Mouse (Mus musculus): ENCODE results near the gene Sox13.
A peak's percentile ranks its signal among the peaks of the same experiment; 100 is the strongest.

Sox13 gene

DNA sequence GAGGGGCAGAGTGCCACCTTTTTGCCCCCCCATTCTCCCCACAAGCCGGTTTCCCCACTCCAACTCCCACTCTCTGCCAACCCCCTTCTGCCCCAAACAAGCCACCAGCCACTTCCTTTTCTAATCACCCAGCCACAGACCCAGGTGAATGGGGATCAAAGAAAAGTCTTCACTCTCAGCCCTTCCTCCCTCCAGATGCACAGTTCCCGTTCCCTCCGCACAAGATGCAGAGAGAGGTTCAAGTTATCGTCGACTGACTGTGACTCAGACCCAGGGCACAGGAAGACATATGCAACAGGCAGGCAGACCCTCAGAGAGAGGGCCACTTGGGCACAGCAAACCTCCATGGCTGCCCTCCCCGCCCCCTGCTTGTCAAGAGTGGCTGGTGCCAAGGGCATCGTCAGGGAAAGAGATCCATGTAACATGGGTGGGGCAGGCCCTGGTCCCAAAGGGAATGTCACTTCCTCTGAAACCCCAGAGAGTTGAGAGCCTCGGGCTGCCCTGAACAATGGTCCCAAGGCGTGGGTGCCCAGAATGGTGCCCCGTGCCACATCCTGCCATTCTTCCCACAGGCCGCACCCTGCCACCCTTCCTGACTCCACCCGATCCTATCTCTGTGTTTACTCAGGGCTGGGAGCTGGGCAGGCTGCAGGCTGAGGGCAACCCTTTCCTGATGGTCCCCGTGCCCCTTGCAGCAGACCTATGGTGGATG is 24.0 kb downstream of the Sox13 start:
- DNase-seq (ENCODE audit: low spot score in 2 of 2), result no peak

DNA sequence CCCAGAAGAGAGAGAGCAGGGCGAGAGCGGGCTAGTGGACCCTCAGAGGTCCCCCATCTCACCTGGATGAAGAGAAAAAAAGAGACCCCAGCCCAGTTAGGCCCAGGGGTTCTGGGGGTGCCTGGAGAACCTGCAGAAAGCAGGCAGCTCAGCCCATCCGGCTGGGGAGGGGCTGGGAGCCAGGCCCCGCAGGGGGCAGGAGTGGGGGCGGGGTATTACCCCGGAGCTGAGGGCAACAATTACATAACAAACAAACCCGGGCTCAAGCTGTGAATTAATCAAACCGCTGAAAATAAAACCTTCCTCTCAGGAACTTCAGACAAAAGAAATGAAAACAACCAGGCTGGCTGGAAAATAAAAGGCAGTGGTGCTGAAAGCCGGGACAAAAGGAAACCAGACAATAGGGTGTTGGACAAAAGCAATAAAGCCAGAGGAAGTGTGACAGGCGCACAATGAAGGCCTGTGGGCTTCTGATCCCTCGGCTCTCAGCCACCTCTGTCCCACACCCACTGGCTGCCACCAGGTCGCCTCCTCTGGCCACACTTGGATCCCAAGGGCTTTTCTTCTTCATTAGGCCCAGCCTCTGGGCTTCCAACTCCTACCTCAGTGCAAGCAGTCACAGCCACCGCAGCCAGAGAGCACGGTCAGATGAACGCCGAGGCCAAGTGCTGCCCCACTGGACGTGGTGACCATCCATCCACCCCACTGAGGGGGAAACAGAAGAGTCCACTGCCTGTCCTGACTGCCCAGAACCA is 26.5 kb downstream of the Sox13 start:
- no peak for DNase-seq (ENCODE audit: low spot score in 2 of 2)

DNA sequence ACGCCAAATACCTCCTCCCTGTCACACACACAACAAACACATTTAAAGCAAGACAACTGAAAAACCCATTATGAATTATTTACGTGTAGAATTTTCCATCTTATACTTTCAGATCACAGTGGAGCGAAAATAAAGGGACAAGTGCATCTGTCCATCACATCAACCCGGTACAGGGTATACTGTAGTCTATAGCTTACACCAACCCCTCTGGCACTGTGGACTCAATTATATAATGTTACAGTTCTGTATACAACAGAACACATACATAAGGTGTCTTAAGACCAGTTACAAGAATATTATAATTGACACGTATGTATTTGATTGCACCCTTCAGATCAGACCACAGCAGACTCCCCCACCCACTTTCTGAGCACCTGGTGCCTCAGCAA is 27.1 kb downstream of the Sox13 start:
- no peak for DNase-seq (ENCODE audit: low spot score in 2 of 2)

DNA sequence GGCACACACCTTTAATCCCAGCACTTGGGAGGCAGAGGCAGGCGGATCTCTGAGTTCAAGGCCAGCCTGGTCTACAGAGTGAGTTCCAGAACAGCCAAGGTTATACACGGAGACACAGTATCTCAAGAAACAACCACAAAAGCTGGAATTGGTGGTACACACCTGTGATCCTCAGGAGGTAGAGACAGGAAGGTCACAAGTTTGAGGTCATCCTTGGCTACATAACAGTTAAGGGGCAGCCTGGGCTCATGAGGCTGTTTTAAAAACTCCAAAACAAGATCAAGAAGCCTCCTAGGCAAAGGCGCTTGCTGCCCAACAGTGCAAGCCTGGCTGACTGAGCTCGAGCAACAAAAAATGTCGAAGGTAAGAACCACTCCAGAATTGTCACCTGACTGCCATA is 27.5 kb downstream of the Sox13 start:
- DNase-seq (ENCODE audit: low spot score in 2 of 2), result no peak

DNA sequence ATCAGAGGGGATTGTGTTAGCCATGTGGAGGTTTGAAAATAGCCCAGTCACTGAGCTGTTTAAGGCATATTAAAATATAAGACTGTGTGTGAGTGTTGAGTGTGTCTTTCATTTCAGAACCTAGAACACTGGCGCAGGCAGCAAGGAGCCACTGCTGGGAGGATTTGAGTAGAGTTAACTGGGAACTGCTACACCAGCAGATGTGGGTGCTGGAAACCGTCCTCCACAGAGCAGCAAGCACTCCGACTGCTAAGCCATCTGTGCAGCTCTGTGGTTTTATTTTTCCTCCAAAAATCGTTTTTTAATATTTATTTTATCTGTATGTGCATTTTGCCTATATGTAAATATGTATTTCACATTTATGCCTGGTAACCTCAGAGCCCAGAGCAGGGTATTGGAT is 29.5 kb downstream of the Sox13 start:
- DNase-seq (ENCODE audit: low spot score in 2 of 2), result no peak

DNA sequence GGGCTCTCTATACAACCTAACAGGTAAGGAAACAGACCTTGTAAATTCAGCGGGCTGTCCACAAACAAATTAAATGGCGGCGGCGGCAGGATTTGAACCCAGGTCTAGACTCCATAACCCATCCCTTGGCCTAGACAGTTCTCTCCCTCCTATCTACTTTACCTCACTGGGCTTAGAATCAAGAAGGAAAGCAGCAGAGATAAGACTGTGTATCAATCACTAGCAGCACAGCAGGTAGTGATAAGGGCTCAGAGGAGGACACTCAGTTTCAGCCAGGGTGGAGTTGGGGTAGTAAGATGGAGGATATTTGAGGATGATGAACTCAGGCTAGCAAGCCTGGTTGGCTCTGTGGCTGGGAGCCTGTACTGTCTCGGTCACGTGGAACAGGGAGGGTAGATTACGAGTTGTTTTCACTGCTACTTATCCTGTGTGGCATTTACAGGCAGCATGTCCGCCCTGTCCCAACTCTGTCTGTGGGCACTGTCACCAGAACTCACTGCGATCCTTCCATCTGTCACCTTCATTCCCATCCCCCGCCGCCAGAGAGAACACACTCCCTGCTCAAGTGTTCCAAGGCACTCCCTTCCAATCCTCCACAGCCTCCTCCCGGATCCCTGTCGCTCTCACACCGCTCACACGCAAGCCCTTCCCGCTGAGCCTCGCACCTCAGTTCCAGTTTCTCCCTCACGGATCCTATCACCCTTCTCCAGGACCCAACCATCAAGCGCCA is 36.5 kb downstream of the Sox13 start:
- DNase-seq (ENCODE audit: low spot score in 2 of 2), result no peak

DNA sequence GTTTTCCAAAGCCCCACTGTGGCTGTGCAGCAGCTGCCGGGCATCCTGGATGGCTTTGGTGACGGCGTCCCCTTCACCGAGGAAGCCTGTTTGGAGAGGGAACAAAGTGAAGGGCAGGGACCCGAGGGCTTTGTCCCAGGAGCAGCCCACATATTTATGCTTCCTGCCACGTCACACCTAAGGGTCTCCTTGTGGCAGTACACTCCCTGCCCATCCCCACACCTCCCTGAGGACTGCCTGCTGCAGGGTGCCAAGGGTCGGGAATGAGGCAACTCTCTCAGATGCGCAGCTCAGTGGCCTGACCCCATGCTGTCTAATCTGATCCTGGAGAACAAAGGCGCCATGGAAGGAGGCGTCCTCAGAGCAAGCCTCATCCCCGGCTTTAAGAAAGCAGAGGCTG is 38.0 kb downstream of the Sox13 start:
- no peak for DNase-seq (ENCODE audit: low spot score in 2 of 2)

DNA sequence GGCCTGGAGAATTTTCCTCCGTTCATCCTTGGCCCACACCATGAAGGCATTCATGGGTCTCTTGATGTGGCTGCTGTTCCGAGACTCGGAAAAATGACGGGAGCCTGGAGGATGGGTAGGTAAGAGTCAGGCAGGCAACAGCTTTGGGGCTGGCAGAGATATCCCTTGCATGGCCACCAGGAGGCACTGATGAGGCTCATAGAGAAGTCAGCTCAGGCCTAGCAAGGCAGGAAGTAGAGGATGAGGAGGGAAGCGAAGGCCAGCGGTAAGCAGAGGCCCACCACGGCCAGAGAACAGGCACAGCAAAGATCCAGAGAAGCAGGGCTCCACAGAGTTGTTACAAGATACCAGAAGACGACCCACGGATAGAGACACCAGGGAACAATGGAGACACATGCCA is 38.7 kb downstream of the Sox13 start:
- peak; percentile 68 to 86 for DNase-seq (ENCODE audit: low spot score in 2 of 2)

DNA sequence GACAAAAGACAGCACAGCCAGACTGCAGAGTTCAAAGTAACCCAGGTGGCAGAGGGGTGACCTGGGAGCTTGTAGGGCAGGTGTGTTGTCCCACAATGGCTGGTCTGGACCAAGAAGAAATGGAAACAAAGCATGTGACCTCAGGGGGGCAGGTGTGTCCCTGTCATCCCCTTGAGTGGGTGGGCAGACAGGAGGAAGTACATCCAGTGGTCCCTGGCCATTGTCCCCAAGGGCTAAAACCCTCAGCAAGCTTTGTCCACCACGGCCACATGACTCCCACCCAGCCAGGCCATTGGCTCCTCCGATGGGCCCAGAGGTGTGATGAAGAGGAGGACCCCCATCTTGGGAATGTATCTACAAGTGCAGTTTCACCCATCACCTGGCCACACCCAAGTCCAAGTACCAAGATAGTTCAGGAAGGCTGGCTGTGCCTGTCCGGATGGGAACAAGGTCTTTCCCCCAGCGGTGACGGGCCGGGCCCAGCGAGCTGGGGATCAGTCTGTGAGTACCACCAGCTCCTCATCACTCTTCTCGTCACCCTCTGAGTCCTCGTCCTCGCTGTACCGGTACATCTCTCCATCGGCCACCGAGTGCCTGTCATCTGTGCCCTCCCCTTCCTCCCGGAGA is 40.9 kb downstream of the Sox13 start:
- DNase-seq (ENCODE audit: low spot score in 2 of 2), result no peak

DNA sequence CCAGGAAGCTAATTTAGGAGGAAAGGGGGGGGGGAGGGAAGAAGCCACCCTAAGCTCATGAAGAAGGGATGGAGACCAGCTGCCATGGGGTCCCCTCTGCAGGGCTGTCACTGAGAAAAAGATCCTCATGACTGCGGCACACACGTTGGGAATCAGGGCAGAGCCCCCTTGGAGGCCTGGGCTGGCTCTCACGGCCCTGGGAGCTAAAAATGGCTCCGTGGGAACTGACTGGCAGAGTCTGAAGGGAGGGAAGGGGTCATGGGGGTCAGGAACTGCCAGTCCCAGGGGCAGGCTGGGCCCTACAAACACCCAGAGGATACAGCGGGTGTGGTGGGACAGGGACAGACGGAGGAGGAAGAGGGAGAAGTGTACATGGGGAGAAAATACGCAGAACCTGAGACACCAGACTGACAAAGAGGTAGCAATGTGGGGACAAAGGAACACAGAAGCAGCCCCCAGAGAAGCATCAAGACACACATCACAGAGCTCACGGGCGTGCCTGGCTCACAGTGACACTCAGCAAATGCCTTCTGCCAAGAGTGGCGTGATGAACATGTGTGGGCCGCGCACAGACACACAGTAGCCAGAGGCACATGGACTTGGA is 41.5 kb downstream of the Sox13 start:
- DNase-seq (ENCODE audit: low spot score in 2 of 2), result no peak

DNA sequence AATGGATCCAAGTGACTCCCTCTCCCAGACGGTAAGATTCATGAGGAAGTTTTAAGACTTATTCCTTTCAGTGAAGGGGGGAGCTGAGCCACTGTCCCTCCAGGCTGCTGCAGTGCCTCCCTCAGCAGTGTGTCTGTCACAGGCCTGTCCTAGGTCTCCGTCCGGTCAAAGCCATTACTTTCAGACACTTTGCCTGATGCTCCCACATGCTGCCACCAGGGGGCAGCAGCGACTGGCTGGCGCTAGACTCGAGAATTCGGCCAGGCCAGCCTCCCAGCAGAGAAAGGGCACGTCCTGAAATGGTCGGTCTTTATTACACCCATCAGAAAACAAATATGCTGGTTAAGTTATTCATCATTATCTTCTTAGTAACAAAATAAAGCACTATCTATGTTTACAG is 42.2 kb downstream of the Sox13 start:
- peak in 1 of 2 experiments; percentile 41 for DNase-seq (ENCODE audit: low spot score in 2 of 2)

DNA sequence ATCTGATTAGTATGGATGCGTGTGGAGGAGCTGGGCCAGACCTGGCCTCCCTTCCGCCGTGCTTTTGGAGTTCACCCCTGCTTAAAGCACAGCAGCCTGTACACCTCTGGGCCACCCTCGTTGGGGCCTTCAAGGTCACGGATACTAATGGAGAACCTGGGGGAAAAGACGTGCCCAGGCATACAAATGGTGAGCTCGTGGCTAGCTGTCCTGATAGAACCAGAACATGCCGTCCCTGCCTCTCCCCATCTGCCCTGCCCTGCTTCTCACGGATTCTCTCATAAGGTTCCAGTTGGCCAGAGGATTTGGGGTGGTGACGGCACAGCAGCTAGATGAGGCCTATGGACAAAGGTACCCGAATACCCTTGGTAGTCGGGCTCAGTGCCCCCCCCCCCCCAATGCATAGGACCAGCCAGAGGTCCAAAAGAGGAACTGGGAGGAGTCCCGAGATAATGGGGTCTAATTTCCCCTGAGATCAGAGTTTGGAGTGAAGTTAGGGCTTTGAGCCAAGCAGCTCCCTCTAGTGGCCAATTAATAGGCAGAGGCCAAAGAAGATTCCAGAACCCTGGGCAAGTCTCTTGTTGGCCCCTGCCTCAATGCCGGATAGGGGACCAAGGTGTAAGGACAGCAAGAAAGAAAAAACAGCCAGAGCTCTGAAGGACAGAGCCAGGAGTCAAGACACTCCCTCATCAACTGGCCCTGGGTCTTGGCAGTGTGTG is 43.7 kb downstream of the Sox13 start:
- DNase-seq (ENCODE audit: low spot score in 2 of 2), result peak in 1 of 2 experiments; percentile 49

DNA sequence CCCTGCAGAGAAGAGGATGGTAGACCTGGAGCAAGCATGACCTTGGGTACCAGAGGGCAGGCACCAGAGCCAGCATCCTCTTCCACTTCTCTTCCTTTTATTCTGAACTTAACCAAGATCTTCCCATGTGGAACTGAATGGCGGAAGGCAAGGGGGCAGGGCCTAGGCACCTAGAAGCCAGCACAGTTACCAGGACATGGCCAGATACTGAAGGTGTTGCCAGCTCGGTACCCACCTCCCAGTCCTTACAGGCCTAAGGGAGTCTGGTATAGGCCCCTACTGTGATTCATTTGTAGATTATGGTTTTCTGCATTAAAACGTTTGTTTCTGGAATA is 44.2 kb downstream of the Sox13 start:
- no peak for DNase-seq (ENCODE audit: low spot score in 2 of 2)

DNA sequence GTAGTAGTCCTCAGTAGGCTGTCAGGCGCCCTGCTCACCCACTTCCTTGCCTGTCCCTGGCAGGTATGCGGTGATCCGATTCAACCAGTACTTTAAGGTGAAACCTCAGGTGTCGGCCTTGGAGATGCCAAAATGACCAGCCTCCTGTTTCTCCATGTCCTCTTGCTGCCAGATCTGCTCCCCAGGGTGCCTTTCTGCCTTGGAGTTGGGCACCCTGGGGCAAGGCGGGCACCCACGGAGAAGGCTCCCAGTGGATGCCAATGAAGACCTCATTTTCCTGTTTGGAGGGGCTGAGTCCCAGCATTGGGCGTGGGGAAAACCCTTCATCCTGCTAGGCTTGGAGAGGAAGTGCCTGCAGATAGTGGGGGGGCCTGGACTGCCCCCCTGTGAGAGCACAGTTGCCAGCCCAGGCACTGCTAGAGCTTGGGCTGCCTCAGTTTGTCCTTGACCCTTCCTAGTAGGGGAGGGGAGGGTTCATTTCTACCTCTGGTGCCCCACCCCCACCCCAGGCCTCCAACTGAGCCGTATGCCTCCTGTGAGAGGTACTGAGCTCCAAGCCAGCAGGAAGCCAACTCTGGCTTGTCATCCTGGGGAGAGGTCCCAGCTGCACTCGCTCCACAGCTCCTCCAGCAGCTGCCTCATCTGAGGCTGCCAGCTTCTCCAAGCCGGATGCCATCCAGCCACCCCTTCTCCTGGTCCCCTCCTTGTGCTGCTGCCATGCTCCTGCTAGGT is 44.8 kb downstream of the Sox13 start:
- no peak for DNase-seq (ENCODE audit: low spot score in 2 of 2)

DNA sequence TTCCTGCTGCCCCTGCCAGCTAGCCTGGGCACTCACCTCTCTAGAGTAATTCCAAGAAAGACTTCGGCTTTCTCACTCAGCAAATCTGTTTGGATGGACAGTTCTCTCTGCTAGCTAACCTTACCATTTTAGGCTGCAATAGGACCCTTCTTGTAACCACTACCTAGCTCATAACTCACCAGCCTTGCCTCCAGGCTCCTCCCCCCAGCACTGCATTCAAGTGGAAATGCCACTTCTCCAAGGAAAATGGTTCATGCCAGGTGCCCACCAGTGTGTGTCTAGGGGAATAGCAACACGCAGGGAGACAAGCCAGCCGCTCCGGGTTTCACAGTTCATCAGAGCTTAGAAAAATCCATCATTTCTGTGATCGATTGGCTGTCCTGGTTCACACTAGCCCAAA is 46.6 kb downstream of the Sox13 start:
- no peak for DNase-seq (ENCODE audit: low spot score in 2 of 2)

DNA sequence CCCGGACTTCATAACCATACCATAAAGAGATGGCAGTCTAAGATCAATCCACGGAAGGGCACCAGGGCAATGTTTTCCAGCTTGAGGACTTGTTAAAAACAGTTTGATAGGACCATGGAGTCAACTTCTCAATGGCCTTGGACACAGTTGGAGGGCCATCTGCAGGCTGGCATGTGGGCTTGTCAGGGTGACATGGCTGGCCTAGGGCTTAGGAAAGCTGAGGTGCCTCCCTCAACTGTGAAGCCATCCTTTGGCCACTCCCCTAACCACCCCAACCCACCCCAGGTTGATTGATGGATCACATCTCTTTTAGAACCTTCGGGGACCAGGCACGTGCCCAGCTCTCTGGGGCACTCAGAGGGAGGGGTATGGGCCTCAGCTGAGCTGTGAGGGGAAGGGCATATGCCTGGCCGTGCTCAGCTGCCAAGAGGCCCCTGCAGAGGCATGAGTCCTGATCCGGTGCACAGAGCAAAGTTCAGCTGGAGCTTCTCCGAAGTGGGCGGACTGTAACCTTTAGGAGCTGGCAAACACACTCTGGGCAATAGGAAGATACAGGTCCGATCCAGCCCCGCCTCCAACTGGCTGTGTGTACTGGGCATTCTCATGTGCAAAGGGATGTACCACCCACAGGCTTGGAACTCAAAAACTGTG is 48.4 kb downstream of the Sox13 start:
- DNase-seq (ENCODE audit: low spot score in 2 of 2), result no peak

DNA sequence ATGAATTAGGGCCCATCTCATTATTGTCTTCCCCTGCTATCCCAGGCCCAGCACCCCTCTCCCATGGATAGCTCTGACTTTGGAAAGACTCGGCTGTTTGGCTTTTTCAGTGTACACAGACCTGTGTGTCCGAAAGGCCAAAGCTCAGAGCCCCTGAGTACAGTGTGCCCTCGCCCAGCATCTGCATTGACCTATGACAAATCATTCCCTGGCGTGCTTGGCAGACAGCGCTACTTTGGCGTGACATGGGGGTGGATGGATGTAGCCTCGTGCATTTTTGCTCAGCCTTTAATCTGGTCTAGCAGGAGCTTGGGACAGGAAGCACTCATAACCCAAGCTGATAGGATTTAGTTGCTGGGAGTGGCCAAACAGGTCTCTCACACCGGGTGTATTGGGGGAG is 52.1 kb downstream of the Sox13 start:
- DNase-seq (ENCODE audit: low spot score in 2 of 2), result no peak

DNA sequence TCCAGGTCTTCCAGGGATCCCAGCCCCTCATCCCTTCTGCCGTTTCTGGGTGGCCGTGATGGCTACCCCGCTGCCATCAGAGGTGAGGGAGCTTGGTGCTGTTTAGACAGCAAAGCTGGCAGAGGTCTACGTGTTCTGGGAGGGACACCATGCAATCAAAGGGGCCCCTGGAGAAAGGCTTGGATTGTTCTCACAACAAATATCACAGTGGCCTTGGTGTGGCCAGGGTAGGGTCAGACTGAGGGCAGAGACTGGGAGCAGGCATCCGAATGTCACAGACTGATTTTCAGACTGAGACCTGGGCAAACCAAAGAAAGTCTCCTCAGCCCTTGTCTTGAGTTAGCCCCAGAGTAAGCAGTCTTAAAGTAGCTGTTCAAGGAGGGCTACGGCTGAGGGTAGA is 52.7 kb downstream of the Sox13 start:
- no peak for DNase-seq (ENCODE audit: low spot score in 2 of 2)

DNA sequence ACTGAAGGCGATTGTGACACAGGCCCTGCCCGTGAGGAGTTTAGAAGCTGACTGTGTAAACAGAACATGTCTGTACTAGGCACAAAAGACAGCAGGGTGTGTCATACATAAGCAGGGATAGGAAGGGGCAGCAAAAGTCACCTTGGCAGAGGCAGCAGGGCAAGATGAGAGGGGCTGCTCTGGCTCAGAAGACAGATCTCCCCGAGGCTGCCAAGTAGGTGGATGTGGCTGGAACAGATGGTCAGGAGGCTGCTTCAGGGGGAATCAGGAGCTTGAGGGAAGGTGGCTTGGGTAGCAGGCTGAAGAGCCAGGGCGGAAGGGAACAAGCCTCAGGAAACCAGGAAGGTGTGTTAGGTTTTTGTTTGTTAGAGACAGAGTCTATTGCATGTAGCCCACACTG is 53.8 kb downstream of the Sox13 start:
- no peak for DNase-seq (ENCODE audit: low spot score in 2 of 2)

DNA sequence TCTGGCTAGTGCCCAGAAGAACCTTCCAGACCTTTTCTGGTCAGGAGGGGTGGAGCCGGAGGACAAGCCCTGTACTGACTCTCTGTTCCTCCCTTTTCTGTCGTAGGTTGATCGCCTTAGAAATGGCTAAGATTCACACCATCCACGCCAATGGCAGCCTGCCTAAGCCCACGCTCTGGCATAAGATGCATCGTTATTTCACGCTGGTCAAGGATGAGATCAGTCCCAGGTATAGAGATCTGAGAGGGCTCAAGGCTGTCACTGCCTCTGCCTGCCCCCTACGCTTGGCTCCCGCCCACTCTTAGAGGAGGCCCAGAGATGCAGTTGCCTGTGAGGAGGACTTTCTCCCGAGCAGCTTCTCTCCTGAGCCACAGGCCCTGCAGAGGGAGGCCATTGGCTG is 55.5 kb downstream of the Sox13 start:
- no peak for DNase-seq (ENCODE audit: low spot score in 2 of 2)
